Mouse (Mus musculus) heart, adult 2 months (tissue): ENCODE data around the gene Cox20.

Source experiments
- CTCF ChIP-seq: fragments of 200-600 bp; IDR thresholded peaks from 2 replicates; pipeline ENCODE4 v1.8.1; 2022; ENCODE audit warnings: antibody characterized with exemption, mild to moderate bottlenecking, moderate library complexity
- EP300 ChIP-seq: fragments of 200-500 bp; IDR thresholded peaks from 2 replicates; pipeline ENCODE4 v1.6.1; 2011; ENCODE audit warnings: low read depth, low read length, control low read depth; ENCODE audit not compliant: insufficient read depth
- POLR2A ChIP-seq: fragments of 200-500 bp; IDR thresholded peaks from 2 replicates; pipeline ENCODE4 v1.6.1; 2011; ENCODE audit warnings: mild to moderate bottlenecking, low read depth, low read length, control low read depth; ENCODE audit not compliant: insufficient read depth

DNA sequence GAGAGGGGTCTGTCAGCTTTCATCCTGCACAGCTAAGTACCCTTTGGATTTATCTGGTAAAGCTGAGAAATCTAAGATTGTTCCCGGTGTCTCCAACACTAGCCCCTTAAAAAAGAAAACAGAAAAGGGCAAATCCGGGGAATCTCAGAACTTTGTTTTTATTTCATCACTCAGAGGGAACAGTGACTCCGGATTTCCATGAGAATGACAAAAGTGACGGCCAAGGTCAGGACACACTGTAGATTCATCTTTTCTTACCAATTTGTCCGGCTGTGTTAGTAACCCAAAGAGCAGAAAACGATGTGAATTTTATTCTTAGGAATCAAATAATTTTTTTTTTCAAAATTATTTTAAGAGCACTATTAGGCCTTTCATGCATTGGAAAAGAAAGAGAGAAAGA is 49.2 kb downstream of the Cox20 start:
- TF ChIP-seq POLR2A (no peak), CTCF (no peak), EP300 (no peak)
